ENCODE assay signal across 8 mouse cellular contexts in genomic region chr8:120288122-120288908, GRCm38 (mm10).
DNase-seq lines count a peak whose midpoint lies in the region; ATAC-seq and TF ChIP-seq lines count a peak whose summit lies in the region.

No protein-coding gene starts in this region.

- H3K4me2 ChIP-seq in intestine, postnatal 0 days (replicated peaks; ENCODE audit: low read depth), result no peak overlapping the region
- H3K4me2 ChIP-seq in liver, embryonic 11.5 days, result peak overlapping the region; percentile 34
- no peak overlapping the region for H3K4me2 ChIP-seq in neural tube, embryonic 13.5 days

- 0 out of 2 replicates have a peak, but pooled peaks cover 3% of the 10 kb centered on the region for H3K36me3 ChIP-seq in intestine, postnatal 0 days (ENCODE audit: control insufficient read depth, insufficient read depth)
- H3K36me3 ChIP-seq in liver, embryonic 11.5 days (ENCODE audit: control insufficient read depth, insufficient read depth, low read length), result no peaks in the 10 kb centered on the region
- no peaks in the 10 kb centered on the region for H3K36me3 ChIP-seq in neural tube, embryonic 13.5 days

- H3K9me3 ChIP-seq in intestine, postnatal 0 days (ENCODE audit: control insufficient read depth), result no peaks in the 10 kb centered on the region
- H3K9me3 ChIP-seq in liver, embryonic 11.5 days (ENCODE audit: control insufficient read depth, low read length), result no peaks in the 10 kb centered on the region
- H3K9me3 ChIP-seq in neural tube, embryonic 13.5 days, result no peaks in the 10 kb centered on the region

- H3K27ac ChIP-seq in intestine, postnatal 0 days (ENCODE audit: low read depth, low read length), result no peak overlapping the region
- peak overlapping the region; percentile 40 for H3K27ac ChIP-seq in liver, embryonic 11.5 days (ENCODE audit: low read depth, low read length)
- peak overlapping the region; percentile 16; the same call in 1 of the 2 replicates for H3K27ac ChIP-seq in neural tube, embryonic 13.5 days (replicated peaks)

- 54% methylated on average over 21 of the region's 21 CpGs for WGBS in intestine, postnatal 0 days
- 36% methylated on average over 21 of the region's 21 CpGs for WGBS in liver, embryonic 11.5 days
- 32% methylated on average over 21 of the region's 21 CpGs for WGBS in neural tube, embryonic 13.5 days

- no peaks in the 10 kb centered on the region for H3K27me3 ChIP-seq in intestine, postnatal 0 days (replicated peaks; ENCODE audit: control insufficient read depth, insufficient read depth, low read length)
- H3K27me3 ChIP-seq in liver, embryonic 11.5 days (replicated peaks; ENCODE audit: control insufficient read depth, insufficient read depth, low read length), result no peaks in the 10 kb centered on the region
- no peaks in the 10 kb centered on the region; the same call in 1 of the 2 replicates for H3K27me3 ChIP-seq in neural tube, embryonic 13.5 days

- ATAC-seq in intestine, postnatal 0 days, result no peak
- ATAC-seq in liver, embryonic 11.5 days (replicated peaks; ENCODE audit: low FRiP score), result peak; percentile 72
- ATAC-seq in neural tube, embryonic 13.5 days (ENCODE audit: low read depth), result no peak

- H3K4me1 ChIP-seq in intestine, postnatal 0 days (replicated peaks; ENCODE audit: control insufficient read depth, insufficient read depth, low read length), result peaks cover 10% of the 10 kb centered on the region
- H3K4me1 ChIP-seq in liver, embryonic 11.5 days (replicated peaks; ENCODE audit: control insufficient read depth, insufficient read depth, low read length), result peaks cover 71% of the 10 kb centered on the region
- H3K4me1 ChIP-seq in neural tube, embryonic 13.5 days (replicated peaks), result peaks cover 91% of the 10 kb centered on the region

- H3K4me3 ChIP-seq in intestine, postnatal 0 days (ENCODE audit: low read depth, low read length), result no peak overlapping the region
- H3K4me3 ChIP-seq in liver, embryonic 11.5 days (ENCODE audit: low read depth, low read length), result peak overlapping the region; percentile 7; the same call in 1 of the 2 replicates
- no peak overlapping the region for H3K4me3 ChIP-seq in neural tube, embryonic 13.5 days

- H3K9ac ChIP-seq in intestine, postnatal 0 days (ENCODE audit: low read depth, low read length), result no peak overlapping the region
- peak overlapping the region; percentile 26; the same call in 1 of the 2 replicates for H3K9ac ChIP-seq in liver, embryonic 11.5 days (ENCODE audit: low read depth, low read length)
- H3K9ac ChIP-seq in neural tube, embryonic 13.5 days, result no peak overlapping the region

- peak; percentile 87 for TF ChIP-seq CTCF in intestine, postnatal 0 days (IDR thresholded peaks at IDR 0.05; ENCODE audit: low read depth)

- peak; percentile 68 for DNase-seq in urinary bladder, postnatal 14 days (ENCODE audit: low spot score)
- no peak for DNase-seq in urinary bladder, postnatal 10 days (ENCODE audit: low spot score)
- peak; percentile 77 to 82 for DNase-seq in cerebellum, postnatal 10 days
- peak; percentile 73 for DNase-seq in gastrocnemius, postnatal 10 days
- DNase-seq in liver, embryonic 11.5 days (ENCODE audit: low spot score), result peak; percentile 78
- no peak for DNase-seq in natural killer cell, adult 2 months (ENCODE audit: low spot score in 2 of 2)

Comparison
In these comparisons a context has a peak if more than half of its experiments do, and no peak if none do; other contexts are left out.
1. DNase-seq: peak in urinary bladder, postnatal 14 days (single experiment), cerebellum, postnatal 10 days (2 of 2), gastrocnemius, postnatal 10 days (single experiment) and liver, embryonic 11.5 days (single experiment); none in urinary bladder, postnatal 10 days (single experiment) and natural killer cell, adult 2 months (0 of 2).